Mouse (Mus musculus) heart, postnatal 10 days (tissue): ENCODE results near the gene Olfr894. TPM values are rescaled to one million over a fixed set of nuclear protein-coding genes. Genes with fewer than 3 reads are reported as not detected.
"Not testable (repeated sequence)": the region's sequence is repeated elsewhere in the genome, so short reads cannot be mapped to it uniquely, and the experiment has no call there.

Source experiments
- DNase-seq, 2 experiments: peaks; one replicate each; pipeline ENCODE4 v3.0.0; 2021
- intact Hi-C: fragments of 180-260 bp; cut with DNase I; formaldehyde crosslinking; loops from one replicate; pipeline ENCODE4 v1.15.1; 2025
- total RNA-seq, 2 experiments: library from RNA; stranded (reverse); gene quantifications; 2 replicates each; pipeline ENCODE4 v1.2.3; 2021

Olfr894 gene
- total RNA-seq: not detected

DNA sequence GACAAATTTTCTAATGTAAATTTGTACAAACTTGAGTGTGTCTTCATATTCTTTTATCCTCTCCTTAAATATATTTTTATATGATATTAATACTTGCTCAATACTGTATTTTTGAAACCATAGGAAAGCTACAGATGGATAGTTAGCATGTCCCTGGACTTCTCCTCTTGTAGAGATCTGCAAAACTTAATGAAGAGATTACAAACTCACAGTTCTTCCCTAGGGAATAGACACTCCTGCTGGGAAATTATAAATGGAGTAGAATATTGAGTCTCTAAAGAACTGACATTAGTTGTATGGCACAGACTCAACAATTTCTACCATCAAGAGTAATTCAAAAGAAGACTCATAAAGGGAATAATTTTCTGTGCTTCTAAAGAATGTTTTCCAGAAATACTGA lies at the start of gene Olfr894:
Olfr894 (plus strand) TSS at position 301 of the 400 bp plus-strand sequence.
- DNase-seq: no peak
- intact Hi-C loops: no loop called here

DNA sequence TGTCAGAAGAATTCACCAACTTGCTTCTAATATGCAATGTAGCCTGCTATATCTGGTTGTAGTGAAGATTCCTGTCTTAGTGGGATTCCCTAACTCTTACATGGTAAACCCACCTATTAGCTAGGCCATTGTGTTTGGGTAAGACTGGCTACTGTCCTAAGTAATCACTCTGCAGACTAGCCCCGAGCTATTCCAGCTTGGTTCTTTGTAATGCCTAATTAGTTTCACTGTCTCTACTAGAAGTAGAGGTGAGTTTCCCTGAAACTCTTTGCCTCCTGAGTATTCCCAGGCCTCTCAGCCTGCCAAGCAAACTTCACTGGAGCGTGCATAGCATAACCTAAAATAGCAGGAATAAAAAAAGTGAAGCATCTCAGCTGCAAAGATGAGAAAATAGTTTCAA lies 49.5 kb upstream of the Olfr894 start:
- DNase-seq: not testable (repeated sequence)
- intact Hi-C loops: loop anchor here (5.0 kb wide), 1 partner anchor 114 kb away; no protein-coding TSS in a partner anchor

DNA sequence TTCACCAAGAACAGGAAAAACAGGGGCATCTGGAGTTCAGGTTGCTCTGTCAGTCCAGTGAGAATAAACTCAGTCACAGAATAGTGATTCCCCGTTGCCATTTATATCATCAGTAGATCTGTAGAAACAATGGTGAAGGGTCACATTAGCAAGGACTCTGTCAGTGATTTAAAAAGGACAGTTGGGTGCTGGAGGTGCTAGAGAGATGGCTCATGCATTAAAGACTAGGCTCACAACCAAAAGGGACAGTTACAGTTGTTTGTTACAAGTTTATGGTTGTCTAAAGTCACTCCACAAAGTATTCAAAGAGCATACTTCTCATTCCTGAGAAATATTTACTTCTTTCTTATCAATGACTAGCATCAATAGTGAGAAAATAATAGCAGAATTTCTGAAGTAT lies 37.1 kb upstream of the Olfr894 start, which contains the start of gene Olfr891:
Olfr891 (minus strand) TSS at position 101 of the 400 bp plus-strand sequence.
- DNase-seq: no peak
- intact Hi-C loops: no loop called here

DNA sequence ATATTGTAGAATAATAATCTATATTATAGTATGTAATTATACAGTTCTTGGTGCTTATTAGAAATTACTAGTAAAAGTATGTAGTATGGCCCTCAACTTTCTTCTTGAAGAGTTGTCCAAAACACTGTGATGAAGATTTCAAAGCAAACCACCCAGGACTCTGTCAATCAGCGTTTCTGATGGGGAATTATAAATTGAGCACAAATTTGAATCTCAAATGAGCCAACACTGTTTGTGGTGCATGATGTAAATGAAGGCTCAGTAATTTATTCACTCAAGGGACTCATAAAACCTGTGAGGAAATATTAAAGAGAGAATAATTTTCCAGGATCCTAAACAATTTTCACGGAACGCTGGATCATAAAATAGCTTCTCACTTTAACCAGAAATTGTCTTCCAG lies 9.8 kb upstream of the Olfr894 start, which contains the start of gene Olfr893:
Olfr893 (plus strand) TSS at position 301 of the 400 bp plus-strand sequence.
- intact Hi-C loops: no loop called here
- DNase-seq: no peak

DNA sequence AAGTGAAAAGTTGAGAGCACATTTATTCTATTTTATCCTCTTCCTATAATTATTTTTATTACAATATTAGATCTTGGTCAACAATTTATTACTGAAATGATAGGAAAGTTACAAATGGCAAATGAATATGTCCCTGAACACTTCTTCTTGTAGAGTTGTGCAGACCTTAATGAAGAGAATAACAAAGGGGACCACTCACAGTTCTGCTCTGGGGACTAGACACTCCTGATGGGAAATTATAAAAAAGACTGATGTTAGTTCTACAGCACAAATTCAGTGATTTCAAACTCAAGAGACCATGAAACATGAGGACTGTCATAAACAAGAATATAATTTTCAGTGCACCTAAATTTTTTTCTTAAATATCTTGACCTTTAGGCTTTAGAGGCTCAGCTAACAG lies 34.6 kb downstream of the Olfr894 start, which contains the start of gene Olfr143:
Olfr143 (plus strand) TSS at position 301 of the 400 bp plus-strand sequence.
- intact Hi-C loops: no loop called here
- DNase-seq: no peak

DNA sequence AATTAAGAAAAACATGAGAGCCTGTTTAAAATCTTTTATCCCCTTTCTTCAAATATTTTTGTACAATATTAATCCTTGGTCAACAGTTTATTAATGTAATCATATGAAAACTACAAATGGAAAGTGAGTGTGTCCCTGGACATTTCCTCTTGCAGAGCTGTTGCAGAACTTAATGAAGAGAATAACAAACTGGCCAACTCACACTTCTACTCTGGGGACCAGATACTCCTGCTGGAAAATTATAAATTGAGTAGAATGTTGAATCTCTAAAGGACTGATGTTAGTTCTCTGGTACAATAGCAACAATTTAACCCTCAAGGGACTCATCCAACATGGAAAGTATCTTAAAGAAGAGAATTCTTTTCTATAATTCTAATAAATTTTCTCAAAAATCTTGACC lies 49.7 kb downstream of the Olfr894 start, which contains the start of gene Olfr895:
Olfr895 (plus strand) TSS at position 301 of the 400 bp plus-strand sequence.
- intact Hi-C loops: no loop called here
- DNase-seq: no peak

Other genes with a start within 250 kb of the Olfr894 start
- not detected for gene Olfr881, start 226.2 kb upstream of the Olfr894 start, total RNA-seq
- gene Olfr883, start 192.2 kb upstream of the Olfr894 start, total RNA-seq: not detected
- not detected for gene Olfr884, start 171.5 kb upstream of the Olfr894 start, total RNA-seq
- not detected for gene Olfr885, start 156.7 kb upstream of the Olfr894 start, total RNA-seq
- gene Olfr887, start 134.0 kb upstream of the Olfr894 start, total RNA-seq: not detected
- not detected for gene Olfr888, start 109.9 kb upstream of the Olfr894 start, total RNA-seq
- not detected for gene Olfr889, start 102.9 kb upstream of the Olfr894 start, total RNA-seq
- not detected for gene Olfr890, start 75.5 kb upstream of the Olfr894 start, total RNA-seq
- gene Olfr891, start 37.2 kb upstream of the Olfr894 start, total RNA-seq: not detected
- gene Olfr893, start 9.7 kb upstream of the Olfr894 start, total RNA-seq: not detected
- gene Olfr143, start 34.7 kb downstream of the Olfr894 start, total RNA-seq: not detected
- not detected for gene Olfr895, start 49.8 kb downstream of the Olfr894 start, total RNA-seq
- gene Olfr896-ps1, start 73.1 kb downstream of the Olfr894 start, total RNA-seq: not detected
- not detected for gene Olfr25, start 111.0 kb downstream of the Olfr894 start, total RNA-seq
- gene Olfr898, start 130.4 kb downstream of the Olfr894 start, total RNA-seq: not detected
- not detected for gene Olfr250, start 148.8 kb downstream of the Olfr894 start, total RNA-seq
- not detected for gene Olfr251, start 159.0 kb downstream of the Olfr894 start, total RNA-seq
- not detected for gene Olfr147, start 183.6 kb downstream of the Olfr894 start, total RNA-seq
- not detected for gene Olfr901, start 211.4 kb downstream of the Olfr894 start, total RNA-seq
- gene Olfr902, start 229.6 kb downstream of the Olfr894 start, total RNA-seq: not detected
- not detected for gene Olfr904, start 245.1 kb downstream of the Olfr894 start, total RNA-seq